Mouse (Mus musculus) cerebellum, postnatal 36 days (tissue): ENCODE measurements around the gene Hes5.

Experiments used
- DNase-seq, 2 experiments: peaks; one replicate each; pipeline ENCODE4 v3.0.0; 2021 to 2022; ENCODE audit warnings: mixed read lengths in 2 of 2

The Hes5 gene

GRCm38 (mm10) chr4:154967173-154967572, 6.5 kb downstream of the Hes5 start:
- DNase-seq = peak; percentile 64 to 65

- no peak for DNase-seq
These were observed 11.8 kb downstream of the Hes5 start for GRCm38 (mm10) chr4:154972546-154972945.

GRCm38 (mm10) chr4:154974163-154974611, 13.5 kb downstream of the Hes5 start:
- DNase-seq = peak; percentile 35 to 37

GRCm38 (mm10) chr4:154980110-154980509, 19.4 kb downstream of the Hes5 start:
- no peak for DNase-seq

GRCm38 (mm10) chr4:154981076-154981475, 20.4 kb downstream of the Hes5 start:
- no peak for DNase-seq

GRCm38 (mm10) chr4:154981530-154981929, 20.8 kb downstream of the Hes5 start:
- peak; percentile 72 to 74 for DNase-seq

- DNase-seq = no peak
These were observed 21.8 kb downstream of the Hes5 start for GRCm38 (mm10) chr4:154982247-154983120.

- no peak for DNase-seq
These were observed 23.0 kb downstream of the Hes5 start for GRCm38 (mm10) chr4:154983767-154984166.

- no peak for DNase-seq
These were observed 24.5 kb downstream of the Hes5 start for GRCm38 (mm10) chr4:154985151-154985777.

GRCm38 (mm10) chr4:154986096-154986495, 25.4 kb downstream of the Hes5 start:
- peak; percentile 64 to 76 for DNase-seq

GRCm38 (mm10) chr4:154986750-154987149, 26.0 kb downstream of the Hes5 start:
- no peak for DNase-seq

- DNase-seq = no peak
These were observed 34.2 kb downstream of the Hes5 start for GRCm38 (mm10) chr4:154994876-154995275.

- no peak for DNase-seq
These were observed 35.9 kb downstream of the Hes5 start for GRCm38 (mm10) chr4:154996572-154997154.

GRCm38 (mm10) chr4:154999379-154999778, 38.7 kb downstream of the Hes5 start:
- DNase-seq = no peak

GRCm38 (mm10) chr4:155005278-155005677, 44.6 kb downstream of the Hes5 start:
- no peak for DNase-seq

- no peak for DNase-seq
These were observed 45.6 kb downstream of the Hes5 start for GRCm38 (mm10) chr4:155006296-155006695.

GRCm38 (mm10) chr4:155007641-155008040, 46.9 kb downstream of the Hes5 start:
- peak in 1 of 2 experiments; percentile 51 for DNase-seq

GRCm38 (mm10) chr4:155008075-155008474, 47.4 kb downstream of the Hes5 start:
- DNase-seq = no peak

- no peak for DNase-seq
These were observed 48.5 kb downstream of the Hes5 start for GRCm38 (mm10) chr4:155009216-155009615.

GRCm38 (mm10) chr4:155010870-155011269, 50.1 kb downstream of the Hes5 start:
- peak; percentile 85 to 88 for DNase-seq

GRCm38 (mm10) chr4:155011312-155012025, 50.7 kb downstream of the Hes5 start:
- DNase-seq = peak; percentile 56 to 64
